Mouse (Mus musculus) splenic B cell, adult 2 months (primary cell): ENCODE measurements around the gene Frat2.
"Not testable (repeated sequence)": the region's sequence is repeated elsewhere in the genome, so short reads cannot be mapped to it uniquely, and the experiment has no call there.

Source experiments
- DNase-seq: peaks from one replicate; pipeline ENCODE4 v3.0.0-alpha.2; 2011; ENCODE audit warnings: low read depth, low spot score
- H3K27me3 ChIP-seq: 2 replicates; pipeline ENCODE4 v1.6.1; 2012; ENCODE audit warnings: mild to moderate bottlenecking, low read length, moderate library complexity, mixed read lengths; ENCODE audit not compliant: control insufficient read depth, poor library complexity, insufficient read depth, severe bottlenecking
- H3K36me3 ChIP-seq: 2 replicates; pipeline ENCODE4 v1.6.1; 2012; ENCODE audit warnings: mild to moderate bottlenecking, low read length, moderate library complexity, mixed read lengths; ENCODE audit not compliant: control insufficient read depth, poor library complexity, insufficient read depth, severe bottlenecking

The Frat2 gene

GRCm38 (mm10) chr19:41847992-41848851 is at the start of gene Frat2:
Gene Frat2, minus strand, starts transcription at chr19:41848132.
- DNase-seq = peak; percentile 92
- no peaks in the 10 kb centered on the region for H3K27me3 ChIP-seq
- H3K36me3 ChIP-seq = no peaks in the 10 kb centered on the region

DNA sequence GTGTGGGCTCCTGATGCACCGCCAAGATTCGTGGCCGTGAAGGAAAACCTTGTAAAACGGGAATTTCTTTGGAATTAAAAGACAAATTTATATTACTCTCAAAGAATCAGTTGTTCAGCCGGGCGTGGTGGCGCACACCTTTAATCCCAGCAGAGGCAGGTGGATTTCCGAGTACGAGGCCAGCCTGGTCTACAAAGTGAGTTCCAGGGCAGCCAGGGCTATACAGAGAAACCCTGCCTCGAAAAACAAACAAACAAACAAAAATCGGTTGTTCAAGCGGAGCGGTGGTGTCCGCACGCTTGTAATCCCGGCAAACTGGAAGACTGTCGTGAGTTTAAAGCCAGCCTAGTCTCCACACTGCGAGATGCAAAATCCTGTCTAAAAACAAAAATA is 48.4 kb upstream of the Frat2 start:
- H3K27me3 ChIP-seq = no peaks in the 10 kb centered on the region
- no peaks in the 10 kb centered on the region; the same call in 1 of the 2 replicates for H3K36me3 ChIP-seq
- no peak for DNase-seq

GRCm38 (mm10) chr19:41895460-41896318 is 47.8 kb upstream of the Frat2 start, which contains the start of gene Rrp12:
Gene Rrp12, minus strand, starts transcription at chr19:41896173.
- no peaks in the 10 kb centered on the region for H3K27me3 ChIP-seq
- DNase-seq = peak; percentile 94
- H3K36me3 ChIP-seq = no peaks in the 10 kb centered on the region; the same call in 1 of the 2 replicates

- no peaks in the 10 kb centered on the region; the same call in 1 of the 2 replicates for H3K36me3 ChIP-seq
- DNase-seq = no peak
- H3K27me3 ChIP-seq = no peaks in the 10 kb centered on the region
These were observed 47.0 kb upstream of the Frat2 start for GRCm38 (mm10) chr19:41894959-41895358.

DNA sequence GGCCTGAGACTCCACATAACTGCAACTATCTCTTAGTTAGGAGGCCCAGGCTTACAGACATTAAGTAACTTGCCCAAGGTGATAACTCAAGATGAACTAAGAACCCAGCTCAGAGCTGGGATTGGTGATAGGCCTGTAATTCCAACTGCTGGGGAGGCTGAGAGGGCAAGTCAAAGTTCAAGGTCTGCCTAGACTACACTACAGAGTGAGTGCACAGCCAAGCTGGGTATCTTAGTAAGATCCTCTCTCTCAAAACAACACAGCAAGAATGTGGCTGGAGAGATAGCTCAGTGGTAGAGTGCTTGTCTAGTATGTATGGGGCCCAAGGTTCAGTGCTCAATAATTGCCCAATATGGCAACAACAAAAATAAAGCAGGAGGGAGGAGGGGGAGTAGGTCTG is 40.3 kb upstream of the Frat2 start:
- Histone ChIP-seq H3K27me3 (no peaks in the 10 kb centered on the region), H3K36me3 (peaks cover 6% of the 10 kb centered on the region)
- DNase-seq = no peak

DNA sequence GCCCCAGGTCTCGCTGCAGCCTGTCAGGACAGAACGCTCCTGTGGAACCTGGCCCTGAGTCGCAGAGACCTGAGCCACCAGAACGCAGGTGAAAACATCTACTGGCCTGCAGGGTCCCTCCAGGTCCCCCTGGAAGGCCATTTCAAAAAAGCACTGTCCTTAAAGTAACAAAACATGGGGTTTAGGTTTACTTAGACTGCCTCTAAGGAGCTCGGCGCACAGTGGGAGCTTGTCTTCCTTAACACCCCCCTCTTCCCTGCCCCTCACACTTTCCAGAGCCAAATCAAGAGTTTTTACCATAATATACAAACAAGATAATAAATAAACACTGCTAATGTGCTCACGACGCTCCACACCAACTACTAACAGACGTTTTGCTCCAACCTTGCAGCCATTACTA is 36.0 kb upstream of the Frat2 start:
- Histone ChIP-seq H3K36me3 (peaks cover 7% of the 10 kb centered on the region), H3K27me3 (no peaks in the 10 kb centered on the region)
- no peak for DNase-seq

- no peak for DNase-seq
- peaks cover 10% of the 10 kb centered on the region for H3K36me3 ChIP-seq
- H3K27me3 ChIP-seq = no peaks in the 10 kb centered on the region
These were observed 33.9 kb upstream of the Frat2 start for GRCm38 (mm10) chr19:41881842-41882241.

DNA sequence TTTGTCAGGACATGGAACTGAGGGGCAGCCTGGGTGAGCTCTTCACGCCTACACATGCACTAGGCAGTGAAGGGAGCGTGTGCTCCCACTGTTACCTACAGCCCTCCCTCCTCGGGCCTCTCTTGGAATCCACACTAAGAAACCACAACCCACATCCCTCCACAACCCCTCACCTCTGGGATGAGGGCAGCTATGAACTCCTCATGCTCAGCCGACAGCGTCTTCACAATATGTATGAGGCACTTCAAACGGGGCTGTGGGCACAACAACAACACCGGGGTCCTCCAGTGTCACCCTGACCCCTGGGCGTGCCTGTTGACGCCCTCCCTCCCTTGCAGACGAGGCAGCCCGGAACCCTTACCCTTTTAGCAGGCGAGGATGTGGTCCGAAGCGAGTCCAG is 26.4 kb upstream of the Frat2 start:
- H3K27me3 ChIP-seq = no peaks in the 10 kb centered on the region
- no peak for DNase-seq
- H3K36me3 ChIP-seq = peaks cover 5% of the 10 kb centered on the region; the same call in 1 of the 2 replicates

DNA sequence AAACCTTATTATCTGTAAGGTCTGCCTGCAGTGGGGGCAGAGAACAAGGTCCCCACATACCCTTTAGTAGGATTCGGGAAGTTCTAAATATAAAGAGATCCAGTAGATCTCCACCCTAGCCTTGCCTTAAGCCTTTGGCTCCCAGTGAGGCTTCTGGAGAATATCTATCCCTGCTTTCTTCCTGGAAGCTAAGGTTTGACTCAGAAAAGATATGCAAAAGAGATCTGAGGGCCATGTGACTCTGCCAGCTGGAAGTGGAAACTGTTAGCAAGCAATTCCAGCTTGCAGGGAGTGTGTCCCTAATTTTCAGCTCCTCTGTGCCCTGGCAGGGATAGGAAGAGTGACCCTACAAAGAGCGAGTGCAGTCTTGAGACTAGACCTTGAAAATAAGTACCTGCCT is 24.4 kb upstream of the Frat2 start:
- no peak for DNase-seq
- no peaks in the 10 kb centered on the region for H3K27me3 ChIP-seq
- peaks cover 2% of the 10 kb centered on the region; the same call in 1 of the 2 replicates for H3K36me3 ChIP-seq

- H3K36me3 ChIP-seq, H3K27me3 ChIP-seq: not testable (repeated sequence)
- DNase-seq = peak; percentile 47
These were observed 22.0 kb upstream of the Frat2 start for GRCm38 (mm10) chr19:41869946-41870345.

GRCm38 (mm10) chr19:41869296-41869695 is 21.4 kb upstream of the Frat2 start:
- no peaks in the 10 kb centered on the region; the same call in 1 of the 2 replicates for H3K36me3 ChIP-seq
- no peaks in the 10 kb centered on the region for H3K27me3 ChIP-seq
- no peak for DNase-seq

DNA sequence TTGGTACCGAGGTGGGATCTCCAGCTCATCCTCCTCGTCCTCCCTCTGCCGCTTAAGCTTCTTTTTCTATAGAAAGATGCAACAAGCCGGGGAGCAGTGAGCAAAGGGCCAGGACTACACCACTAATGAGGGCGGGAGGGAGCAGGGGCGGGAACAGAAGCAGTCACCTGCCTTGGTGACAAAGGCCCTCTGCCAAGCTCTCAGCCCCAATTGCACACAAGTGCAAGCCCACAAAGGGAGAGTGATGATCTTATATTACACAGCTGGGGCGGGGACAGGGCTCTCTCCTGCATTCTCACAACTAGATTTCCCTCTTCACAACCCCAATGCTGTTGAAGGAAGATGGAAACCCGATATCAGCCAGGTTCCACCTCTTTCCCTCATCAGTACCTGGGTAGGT is 18.8 kb upstream of the Frat2 start:
- H3K36me3 ChIP-seq = peaks cover 5% of the 10 kb centered on the region; the same call in 1 of the 2 replicates
- no peak for DNase-seq
- H3K27me3 ChIP-seq = no peaks in the 10 kb centered on the region

- H3K36me3 ChIP-seq = peaks cover 5% of the 10 kb centered on the region; the same call in 1 of the 2 replicates
- no peaks in the 10 kb centered on the region for H3K27me3 ChIP-seq
- no peak for DNase-seq
These were observed 9.9 kb upstream of the Frat2 start for GRCm38 (mm10) chr19:41857816-41858310.

DNA sequence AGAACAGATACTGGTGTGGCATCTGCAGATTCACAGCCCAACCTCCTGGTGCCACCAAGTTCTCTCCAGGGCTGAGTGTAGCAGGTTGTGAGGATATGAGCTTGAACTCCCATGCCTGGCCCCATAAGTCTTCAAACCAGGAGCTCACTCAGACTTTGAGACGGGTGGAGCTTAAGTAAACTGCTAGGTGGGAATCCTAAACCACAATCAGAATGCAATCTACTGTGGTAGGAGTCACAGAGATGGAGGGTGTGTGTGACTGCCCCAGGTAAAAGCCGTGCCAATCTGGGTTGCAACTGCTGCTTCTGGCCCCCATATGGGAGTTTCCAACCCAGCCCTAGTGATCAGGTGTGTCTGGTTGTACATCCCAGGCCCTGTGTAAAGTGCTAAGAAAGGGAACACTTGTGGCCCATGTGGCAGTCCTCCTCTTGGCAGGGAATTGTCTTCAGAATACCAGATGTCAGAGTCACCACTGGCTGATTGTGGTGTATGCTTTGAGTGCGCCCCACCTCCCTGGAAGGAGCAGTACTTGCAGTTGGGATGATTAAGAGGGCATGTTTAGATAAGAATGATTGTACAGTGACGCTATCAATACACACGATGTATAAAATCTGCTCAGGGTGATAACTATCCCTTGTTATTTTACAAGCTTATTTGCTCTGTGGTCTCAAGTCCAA is 9.3 kb upstream of the Frat2 start:
- no peak for DNase-seq
- Histone ChIP-seq H3K27me3 (no peaks in the 10 kb centered on the region), H3K36me3 (0 out of 2 replicates have a peak, but pooled peaks cover 3% of the 10 kb centered on the region)
